Mouse (Mus musculus) induced T-regulatory cell, adult 2 months (primary cell): ENCODE results near the gene Odf3l2.

Experiments used
- DNase-seq: peaks from one replicate; pipeline ENCODE4 v3.0.0-alpha.2; 2012; ENCODE audit warnings: low read depth

The Odf3l2 gene

GRCm38 (mm10) chr10:79645711-79646110, at the start of gene Odf3l2:
Odf3l2 (minus strand) TSS chr10:79645738.
- DNase-seq: no peak

- DNase-seq: no peak
These were observed 48.8 kb upstream of the Odf3l2 start for GRCm38 (mm10) chr10:79694379-79694655.

GRCm38 (mm10) chr10:79693580-79694378, 48.2 kb upstream of the Odf3l2 start:
- DNase-seq: no peak

GRCm38 (mm10) chr10:79691986-79692548, 46.5 kb upstream of the Odf3l2 start:
- DNase-seq: peak; percentile 47

GRCm38 (mm10) chr10:79689178-79689577, 43.6 kb upstream of the Odf3l2 start:
- DNase-seq: no peak

GRCm38 (mm10) chr10:79688720-79689119, 43.2 kb upstream of the Odf3l2 start, which contains the start of gene Gzmm:
Gzmm (plus strand) TSS chr10:79689020.
- no peak for DNase-seq

GRCm38 (mm10) chr10:79687513-79687912, 42.0 kb upstream of the Odf3l2 start:
- no peak for DNase-seq

GRCm38 (mm10) chr10:79686691-79687090, 41.2 kb upstream of the Odf3l2 start:
- DNase-seq: no peak

GRCm38 (mm10) chr10:79686219-79686618, 40.7 kb upstream of the Odf3l2 start:
- no peak for DNase-seq

GRCm38 (mm10) chr10:79684770-79685600, 39.4 kb upstream of the Odf3l2 start:
- DNase-seq: no peak

GRCm38 (mm10) chr10:79683726-79684640, 38.4 kb upstream of the Odf3l2 start:
- DNase-seq: no peak

- peak; percentile 74 for DNase-seq
These were observed 37.5 kb upstream of the Odf3l2 start for GRCm38 (mm10) chr10:79682916-79683582.

- peak; percentile 55 for DNase-seq
These were observed 37.0 kb upstream of the Odf3l2 start for GRCm38 (mm10) chr10:79682551-79682915.

GRCm38 (mm10) chr10:79681591-79682245, 36.2 kb upstream of the Odf3l2 start, which contains the start of gene Cdc34:
Cdc34 (plus strand) TSS chr10:79682195.
- DNase-seq: peak; percentile 98

- peak; percentile 33 for DNase-seq
These were observed 35.3 kb upstream of the Odf3l2 start for GRCm38 (mm10) chr10:79680606-79681495.

GRCm38 (mm10) chr10:79675346-79676035, 30.0 kb upstream of the Odf3l2 start:
- DNase-seq: no peak

- DNase-seq: no peak
These were observed 27.5 kb upstream of the Odf3l2 start for GRCm38 (mm10) chr10:79673054-79673453.

GRCm38 (mm10) chr10:79672088-79672455, 26.5 kb upstream of the Odf3l2 start:
- peak; percentile 19 for DNase-seq
